Mouse (Mus musculus) CH12.LX (cell line): ENCODE measurements around the gene Dcaf8.

ENCODE experiments used
- CHD1 ChIP-seq: IDR thresholded peaks from 2 replicates; pipeline ENCODE4 v1.6.1; 2012; ENCODE audit warnings: low read depth, low read length, improper control_type of control experiment, inconsistent platforms
- CHD2 ChIP-seq: IDR thresholded peaks from 2 replicates; pipeline ENCODE4 v1.6.1; 2011; ENCODE audit warnings: low read length, improper control_type of control experiment
- CTCF ChIP-seq, 2 experiments: IDR thresholded peaks in 1 of 2; conservative IDR thresholded peaks in 1 of 2; 2 replicates each; pipeline ENCODE4 v1.5.1; 2011 to 2012; ENCODE audit warnings: low read depth in 2 of 2, low read length in 2 of 2, improper control_type of control experiment in 1 of 2, inconsistent platforms in 1 of 2, mild to moderate bottlenecking in 1 of 2, moderate library complexity in 1 of 2
- EP300 ChIP-seq: IDR thresholded peaks from 2 replicates; pipeline ENCODE4 v1.6.1; 2011; ENCODE audit warnings: low read length, improper control_type of control experiment
- HCFC1 ChIP-seq: IDR thresholded peaks from 2 replicates; pipeline ENCODE4 v1.6.1; 2012; ENCODE audit warnings: low read depth, mild to moderate bottlenecking, inconsistent platforms, low read length, improper control_type of control experiment
- MEF2A ChIP-seq: IDR thresholded peaks from 2 replicates; pipeline ENCODE4 v1.6.1; 2014; ENCODE audit warnings: low read depth, mild to moderate bottlenecking, inconsistent platforms, low read length, improper control_type of control experiment, borderline replicate concordance
- MYC ChIP-seq: IDR thresholded peaks from 2 replicates; pipeline ENCODE4 v1.6.1; 2011; ENCODE audit warnings: low read depth, mild to moderate bottlenecking, improper control_type of control experiment, low read length
- NRF1 ChIP-seq: IDR thresholded peaks from 2 replicates; pipeline ENCODE4 v1.6.1; 2014; ENCODE audit warnings: low read depth, mild to moderate bottlenecking, inconsistent platforms, low read length, improper control_type of control experiment, moderate library complexity
- POLR2A ChIP-seq: IDR thresholded peaks from 2 replicates; pipeline ENCODE4 v1.6.1; 2011; ENCODE audit warnings: low read depth, mild to moderate bottlenecking, improper control_type of control experiment, low read length
- POLR2AphosphoS2 ChIP-seq: IDR thresholded peaks from 2 replicates; pipeline ENCODE4 v1.6.1; 2011; ENCODE audit warnings: low read depth, low read length, improper control_type of control experiment
- TCF12 ChIP-seq: IDR thresholded peaks from 2 replicates; pipeline ENCODE4 v1.6.1; 2014; ENCODE audit warnings: low read depth, mild to moderate bottlenecking, inconsistent platforms, low read length, improper control_type of control experiment
- USF1 ChIP-seq: IDR thresholded peaks from 2 replicates; pipeline ENCODE4 v1.6.1; 2014; ENCODE audit warnings: low read depth, mild to moderate bottlenecking, inconsistent platforms, low read length, improper control_type of control experiment

GRCm38 (mm10) chr1:172197146-172197545 is 49.3 kb downstream of the Dcaf8 start:
- TF ChIP-seq EP300 (no peak), NRF1 (no peak), CHD1 (no peak), USF1 (no peak), CHD2 (no peak), CTCF (conservative IDR thresholded peaks at IDR 0.05 in 1 of 2, IDR thresholded peaks at IDR 0.05 in 1 of 2; ENCODE audit: low read depth in 2 of 2, low read length in 2 of 2) (no peak), HCFC1 (no peak), POLR2A (0 out of 2 replicates have a peak, but pooled peaks have one; percentile 6), MYC (no peak), POLR2AphosphoS2 (no peak), TCF12 (no peak), MEF2A (no peak)
